Mouse (Mus musculus): Measurements from ENCODE around the gene Gm20388.
"Not testable (repeated sequence)": the region's sequence is repeated elsewhere in the genome, so short reads cannot be mapped to it uniquely, and the experiment has no call there.

Gm20388 gene

DNA sequence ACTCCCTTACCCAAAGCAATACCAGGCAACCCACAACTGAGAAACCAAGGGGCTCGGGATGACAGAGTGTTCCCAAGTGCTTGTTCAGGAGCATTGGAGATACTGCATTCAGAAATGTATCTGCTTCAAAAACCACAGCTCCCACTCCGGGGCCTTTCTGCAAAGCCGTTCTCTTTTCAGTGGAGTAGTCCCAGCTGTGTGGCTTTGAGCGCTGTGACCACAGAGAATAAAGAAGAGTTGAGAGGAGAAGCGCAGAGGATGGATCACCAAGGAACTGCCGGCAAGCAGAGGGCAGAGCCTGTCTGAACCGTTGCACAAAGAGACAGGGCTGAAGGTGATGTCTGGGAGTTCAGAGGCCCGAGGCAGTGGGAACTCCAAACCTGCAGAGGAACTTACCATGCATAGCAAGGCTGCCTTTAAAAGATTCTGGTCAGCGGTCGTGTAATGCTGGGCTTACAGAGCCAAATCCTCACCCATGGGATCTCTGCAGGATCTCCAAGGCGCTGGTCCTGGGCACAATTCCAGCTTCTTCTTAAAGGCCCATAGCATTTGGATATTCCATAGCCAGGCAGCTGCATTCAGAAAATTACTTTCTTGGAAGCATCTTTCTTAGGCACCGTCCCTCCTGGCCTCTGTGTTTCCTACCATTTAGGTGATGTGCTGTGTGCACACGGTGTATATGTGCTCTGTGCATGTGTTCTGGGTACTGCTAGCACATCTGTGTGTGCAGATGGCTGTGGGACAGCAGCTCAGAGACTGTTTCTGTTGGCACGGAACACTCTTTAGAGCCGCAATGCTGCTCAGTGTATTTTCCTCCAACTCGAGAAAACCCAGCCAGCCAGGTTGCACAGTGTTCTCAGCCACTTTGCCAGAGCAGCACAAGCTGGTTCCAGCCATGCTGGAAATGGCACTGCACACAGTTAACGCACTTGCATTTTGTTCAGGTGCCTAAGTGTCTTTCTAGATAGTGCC lies 4261.2 kb downstream of the Gm20388 start:
- in situ Hi-C loops (cut with MboI, MseI), result no loop called here

DNA sequence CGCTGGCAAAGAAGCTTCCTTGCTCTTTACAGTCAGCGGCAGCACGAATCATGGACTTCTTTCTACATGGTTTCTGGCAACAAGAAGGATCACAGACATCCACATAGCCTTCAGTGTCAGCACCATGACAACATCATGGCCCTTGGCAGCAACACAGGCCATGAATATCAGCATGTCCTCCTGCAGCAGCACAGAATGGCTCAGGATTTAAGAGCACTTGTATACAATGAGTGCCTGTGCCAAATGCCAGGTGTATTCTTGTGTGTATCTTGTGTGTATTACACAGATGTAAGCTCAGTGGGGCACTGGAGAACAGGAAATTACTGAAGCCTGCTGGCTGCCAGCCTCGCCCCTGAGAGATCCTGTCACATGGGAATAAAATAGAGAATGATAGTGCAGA lies 4263.0 kb downstream of the Gm20388 start:
- in situ Hi-C loops (cut with MboI, MseI), result no loop called here

DNA sequence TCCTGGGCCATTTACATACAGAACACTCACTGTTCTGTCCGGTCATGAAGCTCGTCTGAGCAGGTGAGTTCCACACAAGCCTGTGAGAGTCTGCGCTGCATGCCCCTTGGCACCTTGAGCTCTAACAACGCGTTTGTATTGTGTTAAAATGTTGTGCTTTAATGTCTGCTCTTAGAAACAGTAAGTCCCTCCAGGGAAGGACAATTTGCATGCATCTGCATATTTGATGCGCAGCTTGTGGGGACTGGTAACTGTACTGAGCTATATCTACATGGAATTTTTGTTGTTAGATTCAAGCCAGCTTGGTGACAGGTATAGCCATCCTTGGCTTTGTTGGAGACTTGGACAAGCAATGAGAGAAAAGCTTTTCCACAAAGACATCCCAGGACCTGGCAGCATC lies 4265.5 kb downstream of the Gm20388 start:
- in situ Hi-C loops (cut with MboI, MseI), result no loop called here

DNA sequence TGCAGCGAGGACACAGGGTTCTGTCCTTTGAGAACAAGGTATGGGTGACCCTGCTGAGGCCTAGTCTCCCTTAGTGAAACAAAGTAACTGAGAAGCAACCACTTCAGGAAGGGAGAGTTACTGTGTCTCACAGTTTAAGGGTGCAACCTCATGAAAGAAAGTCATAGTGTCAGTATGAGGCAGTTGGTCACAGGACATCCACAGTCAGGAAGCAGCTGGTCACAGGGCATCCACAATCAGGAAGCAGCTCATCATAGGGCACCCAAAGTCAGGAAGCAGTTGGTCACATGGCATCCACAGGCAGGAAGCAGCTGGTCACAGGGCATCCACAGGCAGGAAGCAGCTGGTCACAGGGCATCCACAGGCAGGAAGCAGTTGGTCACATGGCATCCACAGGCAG lies 4266.5 kb downstream of the Gm20388 start:
- in situ Hi-C loops (cut with MboI, MseI), result not testable (repeated sequence)

DNA sequence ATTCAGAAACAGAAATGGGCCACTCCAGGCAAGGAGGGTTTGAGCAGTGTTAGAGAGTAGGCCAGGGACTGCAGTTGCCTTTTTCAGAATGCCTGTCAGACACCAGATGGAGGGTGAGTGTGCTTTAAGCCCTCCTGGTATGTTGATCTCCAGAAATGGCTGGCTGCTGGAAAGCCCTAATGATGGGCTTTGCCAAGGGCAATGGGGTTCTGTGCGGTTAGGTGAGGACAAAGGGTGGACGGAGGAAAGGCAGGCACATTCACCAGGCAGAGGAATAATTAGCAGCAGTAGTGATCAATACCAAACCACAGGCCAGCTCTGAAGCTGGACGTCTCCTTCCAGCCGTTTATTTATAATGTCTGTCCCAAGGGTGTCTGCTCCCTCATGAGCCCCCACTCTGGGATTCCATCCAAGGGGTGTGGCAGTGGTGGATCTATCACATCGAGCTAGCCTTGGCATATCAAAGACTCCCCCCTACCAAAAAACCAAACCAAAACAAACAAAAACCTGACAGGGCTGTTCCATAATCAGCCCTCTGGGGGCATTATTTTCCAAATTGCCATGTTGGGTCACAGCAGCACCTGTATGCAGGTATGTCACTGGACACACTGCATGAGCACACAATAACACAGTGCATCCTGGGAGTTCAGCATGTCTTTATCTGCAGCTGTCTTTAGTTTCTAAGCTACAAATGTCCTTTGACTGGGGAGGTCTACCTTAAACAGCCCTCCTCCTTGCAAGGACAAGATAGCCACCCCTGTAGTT lies 4270.2 kb downstream of the Gm20388 start:
- in situ Hi-C loops (cut with MboI, MseI), result no loop called here

DNA sequence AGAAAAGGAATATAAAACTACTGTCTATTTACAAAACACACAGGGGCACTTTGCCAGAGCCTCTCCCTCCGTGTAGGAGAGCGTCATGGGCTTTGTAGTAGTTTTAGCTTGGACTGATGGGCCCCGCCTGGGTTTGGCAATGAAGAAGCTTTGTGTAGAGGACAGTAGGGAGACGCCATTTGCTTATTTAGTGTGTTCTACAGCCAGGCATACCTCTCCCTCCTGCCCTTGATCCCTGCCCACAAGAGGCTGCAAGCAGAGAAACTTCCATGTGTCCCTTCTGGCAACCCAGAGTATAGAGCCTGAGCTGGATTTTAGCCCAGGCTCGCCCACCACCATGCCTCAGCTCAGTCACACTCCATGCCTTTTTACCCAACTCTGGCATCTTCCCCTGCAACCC lies 4271.1 kb downstream of the Gm20388 start:
- in situ Hi-C loops (cut with MboI, MseI), result no loop called here

DNA sequence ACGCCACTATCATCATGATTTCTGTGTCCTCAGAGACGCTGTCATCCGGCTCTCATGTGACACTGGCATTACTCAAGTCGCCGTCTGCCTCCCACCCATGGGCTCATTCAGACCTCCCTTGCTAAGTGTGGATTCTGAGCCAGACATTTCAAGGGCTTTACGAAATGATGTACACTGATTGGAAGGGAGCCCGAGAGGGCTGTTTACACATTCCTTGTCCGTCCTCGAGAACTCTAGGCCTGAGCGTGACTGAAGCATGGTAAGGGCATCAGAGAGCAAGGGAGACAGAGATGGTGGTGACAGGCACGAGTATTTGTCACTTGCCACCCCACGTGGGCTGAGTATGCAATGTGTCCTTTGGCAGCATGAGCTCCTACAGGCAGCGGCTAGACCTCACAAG lies 4271.6 kb downstream of the Gm20388 start:
- in situ Hi-C loops (cut with MboI, MseI), result no loop called here

DNA sequence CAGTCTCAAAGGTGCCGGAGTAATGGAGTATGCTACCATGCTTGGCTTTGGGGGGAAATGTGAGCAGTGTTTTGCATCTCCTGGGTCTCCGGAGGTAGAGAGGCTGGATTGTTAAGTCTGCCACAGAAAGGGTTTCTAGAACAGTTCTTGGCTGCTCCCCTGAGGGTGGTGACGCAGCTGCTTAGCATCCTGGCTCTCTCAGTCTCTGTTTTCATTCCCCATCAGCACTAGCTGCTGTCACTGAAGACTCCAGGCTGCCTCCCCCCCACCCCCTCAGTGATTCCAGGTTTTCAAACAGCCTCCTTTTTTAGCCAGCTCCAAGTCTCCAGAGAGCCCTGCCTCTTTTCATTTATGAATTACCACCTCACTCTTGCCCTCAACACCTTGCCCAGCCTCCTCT lies 4273.4 kb downstream of the Gm20388 start:
- in situ Hi-C loops (cut with MboI, MseI), result no loop called here

DNA sequence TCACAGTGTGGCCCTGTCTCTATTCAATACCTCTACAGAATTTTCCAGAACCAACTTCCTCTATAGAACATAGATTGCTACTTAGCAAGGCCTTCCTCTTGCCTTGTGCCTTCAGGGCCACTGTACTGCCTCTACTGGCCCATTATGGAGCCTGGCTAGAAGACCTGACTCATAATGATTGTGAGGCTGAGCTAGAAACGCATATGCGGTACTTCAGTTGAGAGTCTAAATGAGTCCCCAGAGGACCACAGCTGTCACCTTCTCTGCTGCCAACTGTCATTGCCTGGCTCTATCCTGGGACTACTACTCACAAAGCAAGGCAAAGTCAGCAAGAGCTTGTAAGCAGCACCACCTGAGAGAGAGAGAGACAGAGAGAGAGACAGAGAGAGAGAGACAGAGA lies 4273.9 kb downstream of the Gm20388 start:
- in situ Hi-C loops (cut with MboI, MseI), result no loop called here

DNA sequence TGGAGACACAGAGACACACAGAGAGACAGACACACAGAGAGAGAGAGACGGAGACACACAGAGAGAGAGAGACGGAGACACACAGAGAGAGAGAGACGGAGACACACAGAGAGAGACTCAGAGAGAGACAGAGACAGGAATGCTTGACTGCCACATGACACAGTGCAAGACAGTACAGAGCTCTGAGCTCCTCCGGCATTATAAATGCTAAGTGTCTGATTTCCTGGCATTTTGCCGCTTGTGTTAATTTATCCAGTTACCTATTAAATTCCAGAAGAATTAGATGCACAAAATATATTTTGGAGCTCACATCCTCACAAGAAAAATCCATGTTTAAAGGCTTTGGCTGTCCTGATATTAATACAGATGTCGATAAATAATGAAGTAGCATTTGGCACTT lies 4274.4 kb downstream of the Gm20388 start:
- in situ Hi-C loops (cut with MboI, MseI), result no loop called here

DNA sequence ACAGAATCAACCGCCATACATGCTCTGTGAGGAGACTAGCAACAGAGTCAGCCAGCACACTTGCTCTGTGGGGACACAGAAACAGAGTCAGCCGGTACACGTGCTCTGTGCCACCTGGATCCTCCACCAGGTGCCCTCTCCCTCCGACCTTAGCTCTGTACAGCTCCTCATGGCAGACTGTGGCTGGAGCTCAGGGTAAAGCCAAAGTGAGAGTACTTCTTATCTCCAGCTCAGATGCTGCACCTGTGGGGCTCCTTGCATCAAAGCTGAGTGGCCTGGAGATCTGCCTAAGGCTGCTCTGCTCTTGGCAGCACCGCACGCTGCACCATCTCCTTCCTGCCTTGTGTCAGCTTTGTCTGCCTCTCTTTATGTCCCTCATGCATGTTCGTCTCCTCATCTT lies 4279.7 kb downstream of the Gm20388 start:
- in situ Hi-C loops (cut with MboI, MseI), result no loop called here

DNA sequence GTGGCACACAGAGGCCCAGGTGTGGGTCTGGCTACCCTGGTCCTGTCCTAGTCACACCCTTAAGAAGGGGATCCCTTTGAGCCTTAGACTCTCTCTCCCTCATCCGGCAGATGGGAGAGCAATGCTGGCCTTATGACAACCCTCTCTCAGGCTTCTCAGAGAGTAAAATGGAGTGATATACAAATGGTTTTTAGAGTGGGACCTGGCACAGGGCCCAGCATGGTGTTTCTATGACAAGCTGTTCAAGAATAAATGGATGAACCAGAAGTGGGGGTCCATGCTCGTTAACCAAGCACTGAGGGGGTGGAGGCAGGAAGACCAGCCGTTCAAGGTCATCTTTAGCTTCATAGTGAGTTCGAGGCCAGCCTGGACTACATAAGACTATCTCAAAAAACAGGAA lies 4281.6 kb downstream of the Gm20388 start:
- in situ Hi-C loops (cut with MboI, MseI), result no loop called here

DNA sequence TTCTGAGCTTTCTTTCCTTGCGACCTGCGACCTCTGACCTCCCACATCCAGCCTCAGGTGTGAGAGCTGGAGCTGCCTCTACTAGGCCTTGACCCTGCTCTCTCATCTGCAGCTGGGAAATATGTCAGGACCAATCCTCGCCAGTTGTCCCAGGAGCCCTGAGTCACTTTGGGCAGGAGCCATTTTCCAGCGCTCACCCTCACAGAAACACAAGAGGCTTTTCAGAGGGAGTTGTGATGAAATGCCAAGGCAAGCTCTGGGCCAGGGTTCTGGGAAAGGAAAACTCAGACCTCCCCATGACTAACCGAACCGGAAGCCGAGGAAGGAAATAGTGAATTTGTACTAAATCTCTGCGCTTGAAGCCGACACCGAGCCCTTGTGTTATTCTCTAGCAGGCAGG lies 4282.3 kb downstream of the Gm20388 start:
- in situ Hi-C loops (cut with MboI, MseI), result no loop called here

DNA sequence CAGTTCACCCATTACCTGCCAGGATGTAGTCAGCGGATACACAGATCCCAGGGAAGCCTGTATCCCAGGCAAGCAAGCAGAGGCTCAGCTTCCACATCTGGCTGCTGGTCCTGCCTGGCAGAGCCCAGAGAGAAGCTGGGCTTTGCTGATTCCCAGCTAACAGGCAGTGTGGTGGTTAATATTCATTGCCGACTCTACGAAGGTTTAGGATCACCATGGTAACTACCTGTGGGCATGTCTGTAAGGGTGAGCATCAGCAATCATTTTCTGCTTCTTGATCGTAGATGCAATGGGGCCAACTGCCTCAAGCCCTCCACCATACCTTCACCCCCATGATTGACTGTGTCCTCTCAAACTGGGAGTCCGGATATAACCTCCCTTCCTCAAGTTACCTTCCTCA lies 4283.4 kb downstream of the Gm20388 start:
- in situ Hi-C loops (cut with MboI, MseI), result no loop called here

DNA sequence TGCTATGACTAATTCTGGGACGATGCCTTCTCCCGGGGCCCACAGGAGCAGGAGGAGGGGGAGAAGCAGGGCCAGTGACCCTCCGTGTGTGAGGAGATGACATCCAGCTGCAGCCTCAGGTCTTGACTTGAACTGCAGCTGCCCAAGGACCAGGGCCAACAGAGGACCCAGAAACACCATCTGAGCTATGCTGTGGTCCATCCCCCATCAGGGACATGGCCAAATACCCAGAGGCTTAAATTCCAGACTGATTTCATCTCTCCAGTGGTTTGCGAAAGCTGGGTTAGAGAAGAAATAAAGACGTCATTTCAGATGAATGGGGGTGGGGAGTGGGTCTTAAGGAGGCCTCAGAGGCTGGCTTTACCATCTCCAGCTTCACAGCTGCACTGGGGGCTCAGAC lies 4285.6 kb downstream of the Gm20388 start:
- in situ Hi-C loops (cut with MboI, MseI), result no loop called here

DNA sequence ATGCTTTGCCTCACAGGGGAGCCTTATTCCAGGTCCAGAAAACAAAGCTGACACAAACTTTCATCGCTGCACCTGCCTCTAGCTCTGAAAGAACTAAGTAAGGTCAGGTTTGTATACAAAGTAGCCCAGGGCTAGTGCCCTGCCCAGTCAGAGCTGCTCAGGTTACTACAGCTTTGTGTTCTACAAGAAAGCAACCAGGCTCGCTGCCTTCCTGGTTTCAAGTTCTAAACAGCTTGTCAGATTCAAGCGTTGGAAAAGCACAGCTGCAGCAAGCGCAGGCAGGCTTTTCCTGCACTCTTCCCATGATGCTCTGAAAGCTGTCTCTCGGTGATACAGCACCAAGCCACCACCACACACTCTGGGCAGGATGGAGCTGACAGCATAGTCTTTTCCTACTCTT lies 4286.2 kb downstream of the Gm20388 start:
- in situ Hi-C loops (cut with MboI, MseI), result no loop called here

DNA sequence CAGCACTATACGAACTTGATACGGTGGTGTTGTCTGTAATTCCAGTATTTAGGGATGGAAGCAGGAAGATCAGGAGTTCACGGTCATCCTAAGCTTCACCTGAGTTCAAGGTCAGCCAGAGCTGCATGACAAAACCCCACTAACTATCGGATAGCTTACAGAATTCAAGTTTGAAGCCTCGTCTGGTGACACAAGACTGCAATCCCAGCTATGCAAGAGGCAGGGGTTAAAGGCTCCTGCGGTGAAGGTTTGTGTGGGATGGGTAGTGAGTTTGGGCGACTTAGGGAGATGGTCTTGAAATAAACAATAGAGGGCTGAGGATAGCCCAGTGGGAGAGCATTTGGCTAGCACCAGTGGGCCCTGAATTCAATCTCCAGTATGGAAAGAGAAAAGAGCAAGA lies 4287.6 kb downstream of the Gm20388 start:
- in situ Hi-C loops (cut with MboI, MseI), result no loop called here

DNA sequence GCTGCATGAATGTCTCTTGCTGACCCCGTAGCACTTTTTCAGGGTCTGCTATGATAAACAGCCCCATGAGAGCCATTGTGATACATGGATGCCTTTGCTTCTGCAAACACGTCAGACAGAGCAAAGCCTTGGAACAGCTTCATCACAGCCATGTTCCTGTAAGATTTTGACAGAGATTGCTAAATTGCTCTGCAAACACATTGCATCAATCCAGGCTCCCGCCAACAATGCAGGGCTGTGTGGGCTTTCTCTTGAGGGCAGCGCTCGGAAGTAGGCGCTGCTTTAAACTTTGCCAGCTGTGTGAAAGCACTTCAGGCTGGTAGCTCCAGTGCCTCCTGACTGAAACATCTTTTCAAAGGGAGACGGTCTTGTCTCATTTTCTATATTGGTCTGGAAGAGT lies 4289.8 kb downstream of the Gm20388 start:
- in situ Hi-C loops (cut with MboI, MseI), result no loop called here

DNA sequence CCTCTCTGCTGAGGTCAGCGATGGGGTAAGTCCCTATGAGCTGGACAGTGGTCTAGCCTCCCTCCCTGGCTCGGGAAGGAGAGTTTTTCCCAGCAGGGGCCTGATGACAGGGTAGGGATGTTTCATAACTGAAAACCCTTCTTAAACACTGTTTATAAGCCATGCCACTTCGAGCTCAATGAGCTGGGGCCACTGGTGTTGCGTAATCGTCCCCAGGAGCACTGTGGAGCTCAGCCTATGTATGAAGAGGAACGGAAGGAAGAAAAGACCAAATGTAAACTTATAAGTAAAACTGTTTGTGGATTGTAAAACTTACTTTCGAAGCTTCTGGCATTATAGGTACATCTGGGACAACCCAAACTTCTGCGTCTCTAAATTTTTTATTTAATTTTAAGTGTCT lies 4291.1 kb downstream of the Gm20388 start:
- in situ Hi-C loops (cut with MboI, MseI), result no loop called here

DNA sequence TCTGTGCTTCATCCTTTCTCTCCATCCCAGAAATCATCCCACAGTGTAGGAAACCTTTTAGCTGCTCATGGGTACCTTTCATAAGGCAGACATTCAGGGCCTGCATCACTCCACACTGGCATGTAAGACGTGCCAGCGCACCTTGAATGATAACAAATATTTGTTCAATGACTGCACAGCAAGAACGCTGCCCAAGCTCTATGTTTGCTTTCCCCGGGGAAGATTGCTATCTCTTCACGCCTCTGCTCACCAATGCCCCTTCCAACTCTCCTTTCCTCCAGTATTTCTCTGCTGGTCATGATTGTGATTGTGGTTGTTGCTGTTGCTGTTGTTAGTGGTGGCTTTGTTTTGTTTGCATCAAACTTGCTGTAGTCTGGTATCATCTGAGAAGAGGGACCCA lies 4292.3 kb downstream of the Gm20388 start:
- in situ Hi-C loops (cut with MboI, MseI), result no loop called here

DNA sequence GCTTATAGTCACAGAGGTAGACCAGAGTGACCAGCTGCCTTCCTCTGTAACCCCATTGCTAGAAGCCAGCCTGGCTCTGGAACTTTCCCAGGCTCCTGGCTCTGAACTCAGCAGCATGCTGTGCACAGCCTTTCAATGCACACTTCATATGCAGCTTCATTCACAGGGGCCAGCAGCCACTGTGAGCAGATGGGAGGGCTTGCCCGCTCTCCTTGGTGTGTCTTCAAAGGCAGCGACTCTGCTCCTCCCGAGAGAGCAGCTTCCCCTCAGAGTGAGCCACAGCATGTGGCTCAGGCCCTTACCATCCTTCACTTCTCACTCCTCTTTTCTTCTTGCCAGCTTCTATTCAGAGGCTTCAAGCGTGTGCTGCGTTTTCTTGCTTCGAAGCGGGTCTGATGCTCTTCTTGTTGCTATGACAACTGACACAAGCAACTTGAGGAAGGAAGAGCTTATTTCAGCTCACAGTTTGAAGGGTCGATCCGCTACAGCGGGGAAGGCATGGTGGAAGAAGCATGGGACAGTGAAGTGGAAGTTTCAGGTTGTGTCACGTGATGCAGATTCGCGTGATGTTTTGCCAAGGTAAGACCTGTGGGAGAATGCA lies 4293.5 kb downstream of the Gm20388 start:
- in situ Hi-C loops (cut with MboI, MseI), result no loop called here

DNA sequence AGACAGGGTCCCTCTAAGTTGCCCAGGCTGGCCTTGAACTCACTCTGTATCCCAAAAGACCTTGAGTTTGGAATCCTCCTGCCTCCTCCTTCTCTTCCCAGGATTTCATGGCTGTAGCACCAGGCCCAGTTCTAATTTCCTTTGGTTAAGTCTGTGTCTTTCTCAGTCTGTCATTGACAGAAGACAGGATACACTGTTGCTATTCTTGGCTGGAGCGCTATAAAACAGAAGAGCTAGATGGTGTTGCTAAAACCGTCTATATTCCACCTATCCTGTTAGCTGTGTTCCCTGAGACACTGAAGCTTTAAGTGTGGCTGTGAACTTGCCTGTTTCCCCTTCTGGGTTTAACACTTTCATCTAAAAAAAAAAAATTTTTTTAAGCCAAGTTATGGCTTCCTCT lies 4301.5 kb downstream of the Gm20388 start:
- in situ Hi-C loops (cut with MboI, MseI), result no loop called here

DNA sequence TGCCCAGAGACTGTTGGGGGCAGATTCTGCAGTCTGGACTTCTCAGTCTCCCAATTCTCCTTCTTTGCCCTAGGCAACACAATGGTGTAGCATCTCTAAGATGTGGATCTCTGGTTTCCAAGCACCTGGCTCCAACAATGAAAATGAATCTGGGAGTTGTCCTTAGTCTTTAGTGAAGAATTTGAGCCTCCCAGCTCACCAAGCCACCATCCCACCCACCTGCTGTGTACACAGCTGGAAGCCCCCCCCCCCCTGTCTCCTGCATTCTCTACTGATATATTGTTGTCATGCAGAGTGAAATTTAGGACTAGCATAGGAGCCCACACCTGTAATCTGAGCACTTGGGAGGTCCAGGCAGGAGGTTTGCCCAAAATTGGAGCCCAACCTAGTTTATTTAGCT lies 4306.3 kb downstream of the Gm20388 start:
- in situ Hi-C loops (cut with MboI, MseI), result no loop called here

Measured in T-helper 1 cell (primary cell).